Mouse (Mus musculus): Measurements from ENCODE around the gene Bpifc. TPM values are rescaled to one million over a fixed set of nuclear protein-coding genes. Genes with fewer than 3 reads are reported as not detected.
"Not testable (repeated sequence)": the region's sequence is repeated elsewhere in the genome, so short reads cannot be mapped to it uniquely, and the experiment has no call there.

The Bpifc gene
- total RNA-seq (2021) = not detected
- long read RNA-seq, experiment 1 = 0 reads
- long read RNA-seq, experiment 2 = 0 reads

- no peak for DNase-seq
These were observed at the start of gene Bpifc for GRCm38 (mm10) chr10:86011781-86012180. Gene Bpifc, minus strand, starts transcription at chr10:86011895.

DNA sequence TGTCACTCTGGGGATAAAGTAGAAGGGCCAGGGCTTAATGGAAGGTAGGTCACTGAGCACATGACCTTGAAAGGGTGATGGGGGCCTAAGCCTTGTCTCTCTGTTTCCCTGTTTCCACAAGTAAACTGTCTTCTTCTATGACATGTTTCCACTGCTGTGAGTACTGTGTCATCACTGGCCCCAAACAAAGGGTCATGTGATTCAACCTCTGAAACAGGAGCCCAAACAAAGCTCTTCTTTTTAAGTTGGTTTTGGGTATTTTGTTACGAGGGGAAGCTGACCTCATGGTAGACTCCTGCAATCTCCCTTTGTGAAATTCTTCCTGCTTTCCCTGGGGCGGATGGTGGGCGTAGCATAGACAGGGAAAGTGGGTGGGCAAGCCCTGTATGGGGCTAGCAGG is 48.6 kb upstream of the Bpifc start:
- no peak for DNase-seq

DNA sequence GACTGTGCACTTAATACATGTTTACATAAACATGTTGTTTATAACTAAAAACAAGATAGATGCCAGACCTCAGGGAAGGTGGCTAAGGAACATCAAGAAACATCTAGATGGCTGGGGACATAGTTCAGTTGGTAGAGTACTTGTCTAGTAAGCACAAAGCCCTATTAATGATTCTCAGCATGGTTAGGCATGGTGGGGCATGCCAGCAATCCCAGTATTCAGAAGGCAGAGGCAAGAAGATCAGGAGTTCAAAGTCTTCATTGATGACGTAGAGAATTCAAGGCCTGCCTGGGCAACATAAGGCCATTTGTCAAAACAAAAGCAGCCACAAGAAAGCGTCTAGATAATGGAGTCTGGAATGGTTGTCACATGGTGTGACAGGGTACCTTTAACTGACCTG is 46.0 kb upstream of the Bpifc start:
- DNase-seq = no peak

GRCm38 (mm10) chr10:86057286-86057685 is 45.6 kb upstream of the Bpifc start:
- DNase-seq = no peak

DNA sequence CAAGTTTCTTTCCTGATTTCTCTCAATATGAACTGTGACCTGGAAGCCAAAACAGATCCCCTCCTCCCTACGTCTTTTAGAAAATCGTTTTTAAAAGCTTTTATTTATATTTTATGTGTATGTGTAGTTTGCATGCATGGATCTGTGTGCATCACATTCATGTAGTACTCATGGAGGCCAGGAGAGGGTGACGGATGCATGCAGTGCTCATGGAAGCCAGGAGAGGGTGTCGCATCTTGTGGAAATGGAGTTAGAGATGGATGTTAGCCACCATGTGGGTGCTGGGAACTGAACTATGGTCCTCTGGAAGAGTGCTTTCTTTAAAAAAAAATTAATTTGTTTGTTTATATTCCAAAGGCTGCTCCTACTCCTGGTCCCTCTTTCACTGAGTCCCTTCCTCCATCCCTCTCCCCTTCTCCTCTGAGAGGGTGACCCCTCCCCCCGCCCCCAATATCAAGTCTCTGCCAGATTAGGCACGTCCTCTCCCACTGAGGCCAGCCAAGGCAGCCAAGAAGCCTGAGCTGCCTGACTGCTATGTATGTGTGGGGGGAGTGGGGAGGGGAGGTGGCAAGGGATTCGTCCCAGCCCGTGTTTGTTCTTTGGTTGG is 44.7 kb upstream of the Bpifc start:
- DNase-seq = no peak

- DNase-seq = no peak
These were observed 41.3 kb upstream of the Bpifc start for GRCm38 (mm10) chr10:86052818-86053522.

DNA sequence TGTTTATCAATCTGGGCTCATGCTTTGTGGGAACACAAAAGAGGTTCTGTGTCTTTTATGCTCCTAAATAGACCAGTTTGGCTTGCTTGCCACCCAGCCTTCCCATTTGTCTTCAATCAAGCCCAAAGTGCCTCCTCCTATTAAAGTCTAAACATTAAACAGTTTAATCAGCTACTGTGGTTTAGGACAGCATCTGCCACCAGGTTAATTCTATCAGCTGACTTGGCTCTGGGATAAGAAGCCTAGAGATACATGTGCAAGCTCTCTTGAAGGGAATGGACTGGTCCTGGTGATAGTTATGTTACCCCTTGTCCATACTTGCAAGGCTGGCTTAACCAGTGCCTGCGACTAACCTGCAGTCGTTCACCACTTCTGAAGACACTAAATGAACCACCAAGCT is 38.8 kb upstream of the Bpifc start:
- no peak for DNase-seq

GRCm38 (mm10) chr10:86047786-86048185 is 36.1 kb upstream of the Bpifc start:
- no peak for DNase-seq

GRCm38 (mm10) chr10:86046371-86046770 is 34.7 kb upstream of the Bpifc start:
- no peak for DNase-seq

DNA sequence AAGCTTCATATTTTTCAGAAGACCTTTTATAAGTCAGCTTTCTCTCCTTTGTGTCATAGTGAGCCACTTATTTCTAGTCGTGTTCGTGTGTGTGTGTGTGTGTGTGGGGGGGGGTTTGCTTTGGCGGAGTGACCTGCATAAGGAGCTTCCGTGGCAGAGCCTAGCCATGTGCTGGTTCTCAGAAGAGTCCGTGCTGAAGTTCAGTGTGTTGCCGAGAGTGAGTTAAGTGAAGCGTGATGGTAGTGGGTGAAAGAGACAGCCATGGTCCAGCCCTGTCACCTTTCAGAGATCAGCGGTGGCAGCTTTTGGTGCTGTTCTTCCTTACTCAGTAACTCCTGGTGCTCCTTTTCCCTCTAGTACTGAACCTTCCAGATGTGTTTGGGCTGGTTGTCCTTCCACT is 32.4 kb upstream of the Bpifc start:
- DNase-seq = no peak

GRCm38 (mm10) chr10:86043651-86044050 is 32.0 kb upstream of the Bpifc start:
- DNase-seq = no peak

DNA sequence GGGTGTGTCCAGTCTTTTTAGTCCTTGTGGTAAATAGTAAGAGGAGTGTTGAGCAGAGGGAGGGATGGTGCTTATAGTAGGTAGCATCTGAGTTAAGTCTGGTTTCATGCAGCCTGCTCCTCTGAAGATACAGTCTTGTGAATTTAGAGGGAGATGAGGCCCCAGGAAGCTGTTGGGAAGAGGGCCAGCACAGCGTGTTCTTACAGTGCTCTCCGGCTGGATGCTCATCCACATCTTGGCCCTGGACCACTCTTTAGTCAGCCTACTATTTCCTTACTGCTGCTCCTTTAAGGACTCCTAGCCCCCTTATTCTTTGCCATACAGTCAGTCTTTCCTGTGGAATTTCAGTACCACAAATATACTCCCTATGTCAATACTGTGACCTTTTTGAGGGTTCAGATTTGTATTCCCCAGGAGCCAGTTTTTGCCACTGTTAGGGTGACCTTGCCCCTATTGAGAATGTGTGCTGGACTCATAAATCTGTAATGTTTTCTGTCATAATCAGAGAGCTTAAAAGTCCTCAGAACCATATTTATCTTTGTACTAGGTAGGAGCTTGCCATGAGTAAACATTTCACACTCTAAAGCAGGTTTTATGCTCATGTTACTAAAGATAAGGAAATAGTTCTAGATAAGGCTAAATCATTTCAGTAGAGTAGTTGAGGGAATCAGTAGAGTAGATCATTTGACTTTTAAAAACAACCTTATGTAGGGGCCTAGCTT is 22.5 kb upstream of the Bpifc start:
- no peak for DNase-seq

DNA sequence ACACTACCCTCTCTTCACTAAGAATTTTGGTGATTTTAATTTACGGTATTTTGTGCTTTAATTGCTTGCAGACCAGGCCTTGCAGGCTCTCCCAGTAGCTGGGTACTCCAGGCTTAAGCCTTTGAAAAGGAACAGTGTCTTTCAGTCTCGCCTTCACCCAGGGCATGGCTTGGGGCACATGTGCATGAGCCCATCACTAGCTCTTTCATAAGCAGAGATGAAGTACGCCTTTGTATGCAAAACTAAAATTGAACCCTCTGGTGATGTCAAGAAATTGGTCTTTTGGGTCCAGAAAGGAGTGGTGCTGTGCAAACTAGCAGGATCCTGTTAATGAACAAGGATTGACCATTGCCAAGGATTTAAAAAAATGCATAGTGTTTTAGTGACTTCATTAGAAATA is 20.8 kb upstream of the Bpifc start:
- no peak for DNase-seq

DNA sequence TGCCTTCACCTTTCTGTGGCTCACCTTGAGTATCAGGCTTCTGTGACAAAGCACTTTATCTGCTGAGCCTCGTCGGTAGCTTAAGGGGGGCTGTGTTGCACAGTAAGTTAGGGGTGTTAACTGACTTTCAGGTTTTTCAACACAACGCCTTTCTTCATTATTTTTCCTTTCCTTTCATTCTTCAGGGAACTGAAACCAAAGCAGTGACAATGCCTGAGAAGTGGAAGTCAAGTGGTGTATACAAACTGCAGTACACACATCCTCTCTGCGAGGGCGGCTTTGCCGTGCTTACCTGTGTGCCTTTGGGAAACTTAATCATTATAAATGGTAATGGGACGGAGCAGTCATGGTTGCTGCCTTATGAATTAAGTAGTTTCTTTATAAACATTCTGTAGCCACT is 19.0 kb upstream of the Bpifc start:
- DNase-seq = no peak

- not testable (repeated sequence) for DNase-seq
These were observed 15.1 kb upstream of the Bpifc start for GRCm38 (mm10) chr10:86026807-86027206.

DNA sequence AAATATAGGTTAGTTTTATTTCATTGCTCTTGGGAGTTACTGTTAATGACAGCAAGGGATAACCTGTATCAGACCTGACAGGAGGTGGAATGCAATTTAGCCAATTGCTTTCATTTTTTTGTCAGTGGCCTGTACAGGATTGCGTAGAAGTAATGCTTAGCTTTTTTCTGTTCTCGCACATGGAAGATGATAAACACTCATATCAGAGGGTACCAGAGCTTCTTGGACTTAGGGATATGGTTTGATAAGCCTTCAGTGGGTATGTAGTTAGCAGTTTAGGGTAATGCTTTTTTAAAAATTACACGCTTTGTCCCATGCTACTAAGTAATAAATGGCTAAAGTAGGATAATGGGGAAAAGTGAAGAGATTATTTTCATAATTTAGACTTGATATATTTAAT is 14.7 kb upstream of the Bpifc start:
- DNase-seq = no peak

GRCm38 (mm10) chr10:86025906-86026305 is 14.2 kb upstream of the Bpifc start:
- DNase-seq = no peak

DNA sequence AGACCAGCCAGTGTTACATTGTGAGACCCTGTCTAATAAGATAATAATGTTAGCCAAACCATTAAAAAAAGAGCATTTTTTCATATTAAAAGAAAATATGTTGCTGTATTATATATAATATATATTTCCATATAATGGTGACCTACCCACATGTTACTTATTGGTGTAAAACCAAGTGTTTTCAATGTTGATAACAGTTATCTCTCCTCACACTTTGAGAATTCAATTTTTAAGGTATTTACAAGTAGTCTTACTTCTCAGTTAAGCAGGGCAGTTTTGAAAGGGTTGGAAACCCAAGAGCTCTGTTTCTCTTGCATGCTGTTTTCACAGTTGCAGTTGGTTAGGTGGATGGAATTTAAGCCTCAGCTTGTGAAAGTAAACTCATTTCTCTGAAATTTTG is 11.5 kb upstream of the Bpifc start:
- no peak for DNase-seq

DNA sequence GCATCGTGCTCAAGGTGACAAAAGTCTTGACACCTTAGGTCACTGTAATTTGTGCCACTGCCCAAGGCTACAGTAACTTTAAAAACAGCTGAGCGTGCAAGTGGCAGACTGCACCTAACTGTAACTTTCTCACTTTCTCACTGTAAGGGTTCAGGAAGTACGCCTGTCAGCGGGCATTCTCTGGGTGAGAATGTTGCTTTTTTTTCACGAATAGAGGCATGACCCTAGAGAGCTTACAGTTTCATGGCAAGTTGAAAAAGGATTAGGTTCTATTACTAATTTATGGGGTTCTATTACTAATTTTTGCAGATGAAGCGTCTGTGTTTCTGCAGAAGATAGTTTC is 10.8 kb upstream of the Bpifc start:
- DNase-seq = no peak

GRCm38 (mm10) chr10:86021749-86022473 is 10.2 kb upstream of the Bpifc start, which contains the start of gene Fbxo7:
Gene Fbxo7, plus strand, starts transcription at chr10:86021972.
- DNase-seq = peak; percentile 91

- no peak for DNase-seq
These were observed 9.7 kb upstream of the Bpifc start for GRCm38 (mm10) chr10:86021408-86021748.

DNA sequence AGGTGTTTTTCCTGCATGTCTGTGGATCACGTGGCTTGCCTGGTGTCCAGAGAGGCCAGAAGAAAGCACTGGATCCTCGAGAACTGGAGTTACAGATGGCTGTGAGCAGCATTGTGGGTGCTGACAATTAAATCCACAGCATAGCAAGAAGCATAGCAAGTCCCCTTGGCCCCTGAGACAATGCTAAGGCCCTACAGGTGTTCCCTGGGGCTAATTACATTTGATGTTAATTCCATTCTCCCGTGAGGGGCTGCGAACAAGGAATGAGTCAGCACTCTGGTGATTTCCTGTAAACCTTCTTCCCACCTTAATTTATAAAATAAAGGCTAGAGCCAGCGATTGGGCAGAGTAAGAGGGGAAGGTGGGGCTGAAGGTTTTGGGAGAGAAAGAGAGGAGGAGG is 7.1 kb upstream of the Bpifc start:
- DNase-seq = no peak

DNA sequence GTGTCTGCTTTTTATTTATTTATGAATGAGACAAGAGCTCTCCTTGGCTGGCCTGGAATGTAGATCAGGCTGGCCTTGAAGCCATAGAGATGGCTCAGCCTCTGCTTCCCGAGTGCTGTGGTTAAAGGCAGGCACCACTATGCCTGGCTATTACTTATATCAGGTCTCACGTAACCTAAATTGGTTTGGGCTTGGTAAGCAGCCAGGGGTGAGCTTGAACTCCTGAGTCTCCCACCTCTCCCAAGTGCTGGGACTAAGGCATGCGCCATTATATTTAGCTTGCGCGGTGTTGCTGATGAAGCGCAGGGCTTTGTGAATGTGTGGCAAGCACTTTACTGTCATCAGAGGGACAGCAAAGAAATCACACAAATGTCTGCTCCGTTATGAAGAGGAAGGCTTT is 6.1 kb upstream of the Bpifc start:
- DNase-seq = no peak

Data from gastrocnemius, postnatal 10 days (tissue).